Mouse (Mus musculus): Measurements from ENCODE around the gene 1700029I15Rik. TPM values are rescaled to one million over a fixed set of nuclear protein-coding genes. Genes with fewer than 3 reads are reported as not detected.

The 1700029I15Rik gene
- total RNA-seq, 2 experiments from 2014 or later, result 0.81 to 0.99 TPM

GRCm38 (mm10) chr2:92372767-92373436 is 9.4 kb upstream of the 1700029I15Rik start:
- no peak for DNase-seq
- intact Hi-C loops (cut with DNase I), result no loop called here

GRCm38 (mm10) chr2:92373437-92373813 is 8.9 kb upstream of the 1700029I15Rik start:
- intact Hi-C loops (cut with DNase I), result no loop called here
- DNase-seq, result no peak

- DNase-seq, result no peak
- intact Hi-C loops (cut with DNase I), result loop anchor here (2.0 kb wide), 1 partner anchor 58 kb away; no protein-coding TSS in a partner anchor
Measured at GRCm38 (mm10) chr2:92374514-92374913, 7.8 kb upstream of the 1700029I15Rik start, which contains the start of the genes Pex16 and Large2. Gene Pex16 (plus strand): TSS chr2:92374676. Gene Large2 (minus strand): TSS chr2:92374869.

- peak; percentile 90 to 94 for DNase-seq
- intact Hi-C loops (cut with DNase I), result loop anchor here (2.0 to 5.0 kb wide), 2 partner anchors 42 to 58 kb away; no protein-coding TSS in a partner anchor
Measured at GRCm38 (mm10) chr2:92375099-92375623, 7.2 kb upstream of the 1700029I15Rik start.

- intact Hi-C loops (cut with DNase I), result loop anchor here (2.0 to 5.0 kb wide), 2 partner anchors 42 to 57 kb away; no protein-coding TSS in a partner anchor
- DNase-seq, result no peak
Measured at GRCm38 (mm10) chr2:92375788-92376187, 6.5 kb upstream of the 1700029I15Rik start.

- no peak for DNase-seq
- intact Hi-C loops (cut with DNase I), result loop anchor here (5.0 kb wide), 1 partner anchor 41 kb away; no protein-coding TSS in a partner anchor
Measured at GRCm38 (mm10) chr2:92376300-92376699, 6.0 kb upstream of the 1700029I15Rik start.

- intact Hi-C loops (cut with DNase I), result loop anchor here (5.0 kb wide), 1 partner anchor 40 kb away; no protein-coding TSS in a partner anchor
- DNase-seq, result no peak
Measured at GRCm38 (mm10) chr2:92377320-92377719, 5.0 kb upstream of the 1700029I15Rik start.

- intact Hi-C loops (cut with DNase I), result loop anchor here (5.0 kb wide), 1 partner anchor 37 kb away; no protein-coding TSS in a partner anchor
Measured at GRCm38 (mm10) chr2:92379783-92380494, 2.4 kb upstream of the 1700029I15Rik start.

GRCm38 (mm10) chr2:92380495-92381050 is 1.8 kb upstream of the 1700029I15Rik start:
- intact Hi-C loops (cut with DNase I), result no loop called here
- no peak for DNase-seq

More at GRCm38 (mm10) chr2:92379783-92380494, 2.4 kb upstream of the 1700029I15Rik start:
- DNase-seq, result no peak

GRCm38 (mm10) chr2:92381161-92381560 is 1.2 kb upstream of the 1700029I15Rik start:
- intact Hi-C loops (cut with DNase I), result no loop called here
- DNase-seq, result no peak

- no peak for DNase-seq
- intact Hi-C loops (cut with DNase I), result no loop called here
Measured at GRCm38 (mm10) chr2:92382759-92383158, 421 bp downstream of the 1700029I15Rik start.

GRCm38 (mm10) chr2:92384101-92384500 is 1.8 kb downstream of the 1700029I15Rik start:
- intact Hi-C loops (cut with DNase I), result no loop called here

GRCm38 (mm10) chr2:92385113-92386051 is 3.0 kb downstream of the 1700029I15Rik start:
- intact Hi-C loops (cut with DNase I), result no loop called here
- DNase-seq, result no peak

More at GRCm38 (mm10) chr2:92384101-92384500, 1.8 kb downstream of the 1700029I15Rik start:
- DNase-seq, result no peak

GRCm38 (mm10) chr2:92386821-92387570 is 4.7 kb downstream of the 1700029I15Rik start:
- intact Hi-C loops (cut with DNase I), result no loop called here
- no peak for DNase-seq

- DNase-seq, result no peak
- intact Hi-C loops (cut with DNase I), result no loop called here
Measured at GRCm38 (mm10) chr2:92387646-92388045, 5.3 kb downstream of the 1700029I15Rik start.

- no peak for DNase-seq
- intact Hi-C loops (cut with DNase I), result no loop called here
Measured at GRCm38 (mm10) chr2:92388081-92388517, 5.8 kb downstream of the 1700029I15Rik start.

- intact Hi-C loops (cut with DNase I), result no loop called here
- peak; percentile 69 to 73 for DNase-seq
Measured at GRCm38 (mm10) chr2:92388891-92389641, 6.7 kb downstream of the 1700029I15Rik start.

GRCm38 (mm10) chr2:92389645-92390044 is 7.3 kb downstream of the 1700029I15Rik start:
- DNase-seq, result no peak
- intact Hi-C loops (cut with DNase I), result no loop called here

All from gastrocnemius, postnatal 36 days (tissue).